ENCODE assay signal across 9 mouse cellular contexts in the genomic region with DNA sequence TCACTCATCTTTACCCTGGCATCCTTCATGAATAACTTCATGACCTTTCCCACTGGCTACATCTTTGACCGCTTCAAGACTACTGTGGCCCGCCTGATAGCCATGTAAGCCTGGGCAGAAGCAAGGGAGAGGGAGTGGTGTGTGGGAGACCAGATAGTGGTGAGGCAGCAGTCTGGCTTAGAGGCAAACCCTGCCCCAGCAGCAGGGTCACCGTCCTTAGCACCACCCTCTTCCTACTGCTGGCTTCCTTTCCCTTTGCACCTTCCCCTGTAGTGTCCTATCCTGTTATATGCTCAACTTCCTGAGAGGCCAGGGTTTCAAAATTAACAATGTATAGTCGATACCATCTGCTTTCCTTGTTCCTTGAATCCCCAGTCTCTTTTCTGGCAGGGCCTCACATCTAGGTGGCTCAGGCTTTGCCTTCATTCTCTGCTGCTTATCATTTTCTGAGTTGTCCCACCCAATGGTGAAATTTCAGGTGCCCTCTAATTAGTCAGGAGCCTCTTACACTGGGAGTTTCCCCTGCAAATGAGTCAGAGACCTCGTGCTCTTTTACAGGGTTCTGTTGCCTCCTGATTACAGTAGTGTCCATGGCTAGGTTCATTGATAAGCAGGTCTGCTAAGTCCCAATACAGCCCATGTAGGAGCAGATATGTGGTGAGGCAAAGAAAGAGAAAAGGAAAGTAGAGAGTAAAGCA. TPM values are rescaled to one million over a fixed set of nuclear protein-coding genes. Genes with fewer than 3 reads are reported as not detected.
DNase-seq lines count a peak whose midpoint lies in the region; ATAC-seq and TF ChIP-seq lines count a peak whose summit lies in the region.
"Had no signal": no experiment of that assay in that cellular context is flagged by ENCODE, and none has a peak within 500 bp of the region (broad histone marks: within the 10 kb centered on the region; RNA-seq: fewer than 3 reads in every experiment).

No protein-coding gene starts in this region.

- H3K9ac ChIP-seq in hindbrain, embryonic 14.5 days: no peak overlapping the region
- H3K9ac ChIP-seq in liver, embryonic 14.5 days (replicated peaks): peak overlapping the region; percentile 99
- H3K9ac ChIP-seq: hindbrain, embryonic 15.5 days had no signal

- no peak overlapping the region for H3K27ac ChIP-seq in hindbrain, embryonic 14.5 days
- peak overlapping the region; percentile 96 for H3K27ac ChIP-seq in liver, embryonic 14.5 days
- H3K27ac ChIP-seq: hindbrain, embryonic 15.5 days had no signal

- 85% methylated on average over 5 of the region's 5 CpGs for WGBS in hindbrain, embryonic 14.5 days
- WGBS in liver, embryonic 14.5 days (ENCODE audit: insufficient replicate concordance): 8% methylated on average over 5 of the region's 5 CpGs

- TF ChIP-seq CTCF in liver, embryonic 14.5 days (IDR thresholded peaks at IDR 0.05; ENCODE audit: low read depth): no peak

- H3K4me2 ChIP-seq in hindbrain, embryonic 14.5 days (replicated peaks): peak overlapping the region; percentile 50; the same call in 1 of the 2 replicates
- H3K4me2 ChIP-seq in liver, embryonic 14.5 days (ENCODE audit: low read depth): peak overlapping the region; percentile 87

- no peak overlapping the region for H3K4me3 ChIP-seq in hindbrain, embryonic 14.5 days (replicated peaks; ENCODE audit: low read length)
- peak overlapping the region; percentile 95 to 100 for H3K4me3 ChIP-seq in liver, embryonic 14.5 days (ENCODE audit: insufficient read depth in 1 of 2, low read depth in 2 of 2, low read length in 2 of 2)
- H3K4me3 ChIP-seq: hindbrain, embryonic 15.5 days had no signal

- no peaks in the 10 kb centered on the region for H3K4me1 ChIP-seq in hindbrain, embryonic 14.5 days (replicated peaks; ENCODE audit: control insufficient read depth, insufficient read depth, low read length)
- peaks cover 34 to 39% of the 10 kb centered on the region in 2 experiments for H3K4me1 ChIP-seq in liver, embryonic 14.5 days (replicated peaks; ENCODE audit: control insufficient read depth in 2 of 2, insufficient read depth in 2 of 2, low read length in 1 of 2)
- H3K4me1 ChIP-seq: hindbrain, embryonic 15.5 days had no signal

- peaks cover 8% of the 10 kb centered on the region; the same call in 1 of the 2 replicates for H3K27me3 ChIP-seq in hindbrain, embryonic 14.5 days (ENCODE audit: control insufficient read depth, insufficient read depth, low read length)
- no peaks in the 10 kb centered on the region for H3K27me3 ChIP-seq in liver, embryonic 14.5 days (ENCODE audit: control insufficient read depth, insufficient read depth, low read length)
- H3K27me3 ChIP-seq: hindbrain, embryonic 15.5 days had no signal

- peak; percentile 66 for ATAC-seq in common myeloid progenitor, adult 5-6 weeks (replicated peaks; ENCODE audit: low read depth, poor library complexity, severe bottlenecking)
- ATAC-seq in hindbrain, embryonic 14.5 days (ENCODE audit: low FRiP score): no peak
- ATAC-seq in liver, embryonic 14.5 days (ENCODE audit: insufficient read depth): peak; percentile 92

- TF ChIP-seq EP300 in liver, embryonic 14.5 days (IDR thresholded peaks at IDR 0.05; ENCODE audit: low read depth): peak; percentile 97

- no peaks in the 10 kb centered on the region for H3K9me3 ChIP-seq in hindbrain, embryonic 14.5 days (ENCODE audit: control insufficient read depth, low read length)
- H3K9me3 ChIP-seq in liver, embryonic 14.5 days (ENCODE audit: control insufficient read depth, low read length): no peaks in the 10 kb centered on the region
- H3K9me3 ChIP-seq: hindbrain, embryonic 15.5 days had no signal

- peak; percentile 27 to 56 for DNase-seq in adrenal gland, adult (ENCODE audit: inconsistent age in 2 of 2, low spot score in 1 of 2)
- DNase-seq in adrenal gland, adult 18-20 months (ENCODE audit: low spot score in 2 of 2): no peak
- no peak for DNase-seq in hindbrain, embryonic 14.5 days (ENCODE audit: low spot score)
- peak; percentile 96 to 99 (median 97) for DNase-seq in liver, embryonic 14.5 days (ENCODE audit: low read depth in 3 of 3, low spot score in 3 of 3)
- DNase-seq in spleen, postnatal 14 days (ENCODE audit: low spot score in 2 of 2): peak; percentile 55 to 58
- DNase-seq in cerebellum, postnatal 25 days: no peak
- DNase-seq in gastrocnemius, postnatal 10 days: no peak

- H3K36me3 ChIP-seq in hindbrain, embryonic 14.5 days (replicated peaks; ENCODE audit: control insufficient read depth, insufficient read depth): no peaks in the 10 kb centered on the region
- H3K36me3 ChIP-seq in liver, embryonic 14.5 days (replicated peaks; ENCODE audit: control insufficient read depth, insufficient read depth, low read depth): peaks cover 49% of the 10 kb centered on the region
- H3K36me3 ChIP-seq: hindbrain, embryonic 15.5 days had no signal

RNA-seq across cellular contexts. Expression of a gene that starts 2.0 kb away (rescaled TPM):
- 10 to 100 TPM; 61.3 to 67.3 TPM for total RNA-seq in adrenal gland, adult 18-20 months (2021)
- total RNA-seq in common myeloid progenitor, adult 5-6 weeks (2017): 91.9 and 105 TPM in 2 replicates
- polyA plus RNA-seq in hindbrain, embryonic 14.5 days (2014; fragmentation: Nextera tagmentation; extraction: Ambion mirVana): 4.8 and 4.9 TPM in 2 replicates
- 158 and 159 TPM in 2 replicates for polyA plus RNA-seq in liver, embryonic 14.5 days (2012; rRNA removed)
- polyA plus RNA-seq in liver, embryonic 14.5 days (2014; fragmentation: Nextera tagmentation; extraction: Ambion mirVana): 113 and 124 TPM in 2 replicates
- total RNA-seq in gastrocnemius, postnatal 10 days (2021): 10 to 100 TPM; 18.9 to 20.0 TPM

RNA-seq across cellular contexts. Expression of a gene that starts 41.9 kb away (rescaled TPM):
- not detected for total RNA-seq in adrenal gland, adult 18-20 months (2021)
- total RNA-seq in common myeloid progenitor, adult 5-6 weeks (2017): 26.2 and 36.6 TPM in 2 replicates
- polyA plus RNA-seq in hindbrain, embryonic 14.5 days (2014; fragmentation: Nextera tagmentation; extraction: Ambion mirVana): not detected in 2 replicates
- 33.3 and 62.4 TPM in 2 replicates for polyA plus RNA-seq in liver, embryonic 14.5 days (2012; rRNA removed)
- 17.9 and 21.8 TPM in 2 replicates for polyA plus RNA-seq in liver, embryonic 14.5 days (2014; fragmentation: Nextera tagmentation; extraction: Ambion mirVana)
- 1 to 10 TPM in 1 of 2 experiments, not detected in 1; 4.8 TPM for total RNA-seq in gastrocnemius, postnatal 10 days (2021)

RNA-seq across cellular contexts. Expression of a gene that starts 49.6 kb away (rescaled TPM):
- total RNA-seq in adrenal gland, adult 18-20 months (2021): not detected
- 2.8 and 7.1 TPM in 2 replicates for total RNA-seq in common myeloid progenitor, adult 5-6 weeks (2017)
- not detected in 2 replicates for polyA plus RNA-seq in hindbrain, embryonic 14.5 days (2014; fragmentation: Nextera tagmentation; extraction: Ambion mirVana)
- 2.6 and 4.4 TPM in 2 replicates for polyA plus RNA-seq in liver, embryonic 14.5 days (2012; rRNA removed)
- 2.1 and 3.4 TPM in 2 replicates for polyA plus RNA-seq in liver, embryonic 14.5 days (2014; fragmentation: Nextera tagmentation; extraction: Ambion mirVana)
- not detected for total RNA-seq in gastrocnemius, postnatal 10 days (2021)
- polyA plus RNA-seq: hindbrain, embryonic 15.5 days had no signal

RNA-seq across cellular contexts. Expression of a gene that starts 51.9 kb away (rescaled TPM):
- 1 to 10 TPM; 1.9 to 2.4 TPM for total RNA-seq in adrenal gland, adult 18-20 months (2021)
- total RNA-seq in common myeloid progenitor, adult 5-6 weeks (2017): not detected in 2 replicates
- polyA plus RNA-seq in hindbrain, embryonic 14.5 days (2014; fragmentation: Nextera tagmentation; extraction: Ambion mirVana): 3.8 and 4.5 TPM in 2 replicates
- 0.03 and 0.06 TPM in 2 replicates for polyA plus RNA-seq in liver, embryonic 14.5 days (2012; rRNA removed)
- polyA plus RNA-seq in liver, embryonic 14.5 days (2014; fragmentation: Nextera tagmentation; extraction: Ambion mirVana): 0.14 TPM in 1 of 2 replicates, not detected in the other
- 1 to 10 TPM; 1.0 TPM for total RNA-seq in gastrocnemius, postnatal 10 days (2021)

Comparison
In these comparisons a context has a peak if more than half of its experiments do, and no peak if none do; other contexts are left out.
1. DNase-seq: peak in adrenal gland, adult (2 of 2), liver, embryonic 14.5 days (3 of 3) and spleen, postnatal 14 days (2 of 2); none in adrenal gland, adult 18-20 months (0 of 2), hindbrain, embryonic 14.5 days (single experiment), cerebellum, postnatal 25 days (0 of 2) and gastrocnemius, postnatal 10 days (single experiment).